Mouse (Mus musculus) ES-CJ7 (cell line): ENCODE data around the gene Thpo.

Experiments
- DNase-seq: peaks from one replicate; pipeline ENCODE4 v3.0.0; 2011; ENCODE audit warnings: low read depth, low spot score

Thpo gene

GRCm38 (mm10) chr16:20733731-20734730, at the start of gene Thpo:
TSS of gene Thpo (minus strand) at chr16:20734511.
- no peak for DNase-seq

GRCm38 (mm10) chr16:20783891-20784290, 49.6 kb upstream of the Thpo start:
- no peak for DNase-seq

GRCm38 (mm10) chr16:20781101-20781630, 46.9 kb upstream of the Thpo start:
- no peak for DNase-seq

GRCm38 (mm10) chr16:20779846-20780245, 45.5 kb upstream of the Thpo start:
- DNase-seq = no peak

- DNase-seq = no peak
Measured at GRCm38 (mm10) chr16:20775021-20775420, 40.7 kb upstream of the Thpo start.

- DNase-seq = peak; percentile 94
Measured at GRCm38 (mm10) chr16:20765244-20765643, 30.9 kb upstream of the Thpo start.

GRCm38 (mm10) chr16:20761681-20762080, 27.4 kb upstream of the Thpo start:
- no peak for DNase-seq

GRCm38 (mm10) chr16:20757385-20757784, 23.1 kb upstream of the Thpo start:
- DNase-seq = no peak

GRCm38 (mm10) chr16:20756052-20756451, 21.7 kb upstream of the Thpo start:
- DNase-seq = no peak

- DNase-seq = no peak
Measured at GRCm38 (mm10) chr16:20750518-20750917, 16.2 kb upstream of the Thpo start.

GRCm38 (mm10) chr16:20746641-20747040, 12.3 kb upstream of the Thpo start:
- DNase-seq = no peak

GRCm38 (mm10) chr16:20739845-20740244, 5.5 kb upstream of the Thpo start:
- no peak for DNase-seq

- DNase-seq = no peak
Measured at GRCm38 (mm10) chr16:20736823-20737222, 2.5 kb upstream of the Thpo start.

- no peak for DNase-seq
Measured at GRCm38 (mm10) chr16:20736168-20736567, 1.9 kb upstream of the Thpo start.

GRCm38 (mm10) chr16:20735651-20736050, 1.3 kb upstream of the Thpo start:
- DNase-seq = no peak

- DNase-seq = no peak
Measured at GRCm38 (mm10) chr16:20732925-20733730, 1.2 kb downstream of the Thpo start, which contains the start of gene Chrd. TSS of gene Chrd (plus strand) at chr16:20733127.

GRCm38 (mm10) chr16:20732251-20732924, 1.9 kb downstream of the Thpo start:
- no peak for DNase-seq

- DNase-seq = no peak
Measured at GRCm38 (mm10) chr16:20731688-20732087, 2.6 kb downstream of the Thpo start.

- DNase-seq = peak; percentile 78
Measured at GRCm38 (mm10) chr16:20730293-20730711, 4.0 kb downstream of the Thpo start.

- no peak for DNase-seq
Measured at GRCm38 (mm10) chr16:20726384-20726783, 7.9 kb downstream of the Thpo start.

GRCm38 (mm10) chr16:20725750-20726149, 8.6 kb downstream of the Thpo start:
- no peak for DNase-seq
